Mouse (Mus musculus) forebrain, embryonic 16.5 days (tissue): ENCODE data around the gene Caskin2. TPM values are rescaled to one million over a fixed set of nuclear protein-coding genes. Genes with fewer than 3 reads are reported as not detected.

Experiments
- ATAC-seq: fragments of 200-750 bp; cut with Nextera tagmentation; 2 replicates; pipeline ENCODE4 v1.8.0; 2017; ENCODE audit warnings: mild to moderate bottlenecking, moderate library complexity
- H3K27ac ChIP-seq: fragments of 300-500 bp; sonication (generic); 2 replicates; pipeline ENCODE4 v1.5.1; 2014; ENCODE audit warnings: low read length, control low read depth
- H3K27me3 ChIP-seq: fragments of 300-500 bp; sonication (generic); replicated peaks from 2 replicates; pipeline ENCODE4 v1.6.1; 2014; ENCODE audit warnings: low read length; ENCODE audit not compliant: control insufficient read depth, insufficient read depth
- H3K36me3 ChIP-seq: fragments of 300-500 bp; sonication (generic); 2 replicates; pipeline ENCODE4 v1.6.1; 2014; ENCODE audit not compliant: control insufficient read depth, insufficient read depth
- H3K4me1 ChIP-seq: fragments of 300-500 bp; sonication (generic); replicated peaks from 2 replicates; pipeline ENCODE4 v1.6.1; 2014; ENCODE audit warnings: low read length; ENCODE audit not compliant: control insufficient read depth, insufficient read depth
- H3K4me2 ChIP-seq: fragments of 300-500 bp; sonication (generic); 2 replicates; pipeline ENCODE4 v1.6.1; 2014; ENCODE audit warnings: mild to moderate bottlenecking, low read length, control low read depth
- H3K4me3 ChIP-seq: fragments of 300-500 bp; sonication (generic); replicated peaks from 2 replicates; pipeline ENCODE4 v1.5.1; 2014; ENCODE audit warnings: mild to moderate bottlenecking, low read length, control low read depth
- H3K9ac ChIP-seq: fragments of 300-500 bp; sonication (generic); replicated peaks from 2 replicates; pipeline ENCODE4 v1.6.1; 2014; ENCODE audit warnings: low read depth, low read length, control low read depth
- H3K9me3 ChIP-seq: fragments of 300-500 bp; sonication (generic); 2 replicates; pipeline ENCODE4 v1.6.1; 2016; ENCODE audit warnings: low read length; ENCODE audit not compliant: control insufficient read depth
- WGBS: fragments of 180-500 bp; shearing (Covaris S2); extraction: QIAGEN DNeasy Blood & Tissue Kit; methylation state at CpG from one replicate; pipeline ENCODE4 v1.1.7; 2014; 5-methylcytosine and 5-hydroxymethylcytosine counted together
- polyA plus RNA-seq: library from polyadenylated mRNA; unstranded; fragments of >200 nt; fragmentation: Nextera tagmentation; extraction: Ambion mirVana; gene quantifications from 2 replicates; pipeline ENCODE4 v1.2.1, GENCODE M21; 2015

Gene Caskin2
- polyA plus RNA-seq, 1 experiment from 2014 or later, result 11.2 TPM

- Histone ChIP-seq H3K27ac (no peak overlapping the region), H3K9ac (no peak overlapping the region), H3K4me3 (no peak overlapping the region), H3K4me2 (no peak overlapping the region), H3K27me3 (no peaks in the 10 kb centered on the region), H3K36me3 (no peaks in the 10 kb centered on the region), H3K4me1 (no peaks in the 10 kb centered on the region), H3K9me3 (no peaks in the 10 kb centered on the region)
- no peak for ATAC-seq
- WGBS, result 83% methylated on average over 11 of the region's 14 CpGs
Observed at GRCm38 (mm10) chr11:115843141-115843890, 29.9 kb upstream of the Caskin2 start.

- Histone ChIP-seq H3K4me1 (no peaks in the 10 kb centered on the region), H3K36me3 (no peaks in the 10 kb centered on the region), H3K4me2 (no peak overlapping the region), H3K9ac (no peak overlapping the region), H3K4me3 (no peak overlapping the region), H3K27me3 (no peaks in the 10 kb centered on the region), H3K9me3 (no peaks in the 10 kb centered on the region), H3K27ac (no peak overlapping the region)
- WGBS, result 29% methylated on average over 6 of the region's 6 CpGs
- ATAC-seq, result no peak
Observed at GRCm38 (mm10) chr11:115841961-115842550, 28.6 kb upstream of the Caskin2 start.

GRCm38 (mm10) chr11:115841044-115841443 is 27.6 kb upstream of the Caskin2 start:
- H3K27me3 ChIP-seq, result no peaks in the 10 kb centered on the region
- H3K4me3 ChIP-seq, result no peak overlapping the region
- no peaks in the 10 kb centered on the region for H3K4me1 ChIP-seq
- no peaks in the 10 kb centered on the region for H3K9me3 ChIP-seq
- H3K4me2 ChIP-seq, result no peak overlapping the region
- H3K9ac ChIP-seq, result no peak overlapping the region
- H3K36me3 ChIP-seq, result no peaks in the 10 kb centered on the region
- WGBS, result 85% methylated on average over 6 of the region's 6 CpGs
- H3K27ac ChIP-seq, result no peak overlapping the region
- ATAC-seq, result no peak

GRCm38 (mm10) chr11:115839732-115840131 is 26.3 kb upstream of the Caskin2 start:
- ATAC-seq, result no peak
- no peak overlapping the region for H3K4me3 ChIP-seq
- no peak overlapping the region for H3K9ac ChIP-seq
- no peak overlapping the region for H3K4me2 ChIP-seq
- 58% methylated on average over 3 of the region's 3 CpGs for WGBS
- H3K27me3 ChIP-seq, result no peaks in the 10 kb centered on the region
- H3K27ac ChIP-seq, result no peak overlapping the region
- no peaks in the 10 kb centered on the region for H3K9me3 ChIP-seq
- no peaks in the 10 kb centered on the region for H3K4me1 ChIP-seq
- no peaks in the 10 kb centered on the region for H3K36me3 ChIP-seq

- no peak overlapping the region for H3K4me3 ChIP-seq
- no peak overlapping the region for H3K27ac ChIP-seq
- WGBS, result 49% methylated on average over 4 of the region's 4 CpGs
- no peaks in the 10 kb centered on the region for H3K27me3 ChIP-seq
- H3K4me2 ChIP-seq, result no peak overlapping the region
- no peak overlapping the region for H3K9ac ChIP-seq
- ATAC-seq, result no peak
- no peaks in the 10 kb centered on the region for H3K9me3 ChIP-seq
- no peaks in the 10 kb centered on the region for H3K36me3 ChIP-seq
- no peaks in the 10 kb centered on the region for H3K4me1 ChIP-seq
Observed at GRCm38 (mm10) chr11:115838895-115839311, 25.5 kb upstream of the Caskin2 start.

- WGBS, result 93% methylated on average over 22 of the region's 22 CpGs
- no peak overlapping the region for H3K4me3 ChIP-seq
Observed at GRCm38 (mm10) chr11:115837606-115838345, 24.3 kb upstream of the Caskin2 start.

GRCm38 (mm10) chr11:115836656-115837395 is 23.4 kb upstream of the Caskin2 start:
- Histone ChIP-seq H3K9ac (no peak overlapping the region), H3K27ac (no peak overlapping the region), H3K27me3 (no peaks in the 10 kb centered on the region), H3K4me3 (no peak overlapping the region), H3K4me1 (no peaks in the 10 kb centered on the region), H3K36me3 (no peaks in the 10 kb centered on the region), H3K9me3 (no peaks in the 10 kb centered on the region), H3K4me2 (no peak overlapping the region)
- 33% methylated on average over 11 of the region's 11 CpGs for WGBS
- no peak for ATAC-seq

More at GRCm38 (mm10) chr11:115837606-115838345, 24.3 kb upstream of the Caskin2 start:
- no peaks in the 10 kb centered on the region for H3K36me3 ChIP-seq
- ATAC-seq, result no peak
- no peaks in the 10 kb centered on the region for H3K27me3 ChIP-seq
- H3K9ac ChIP-seq, result no peak overlapping the region
- no peaks in the 10 kb centered on the region for H3K4me1 ChIP-seq
- no peaks in the 10 kb centered on the region for H3K9me3 ChIP-seq
- H3K27ac ChIP-seq, result no peak overlapping the region
- H3K4me2 ChIP-seq, result no peak overlapping the region

- Histone ChIP-seq H3K4me3 (no peak overlapping the region), H3K36me3 (no peaks in the 10 kb centered on the region), H3K27ac (no peak overlapping the region), H3K9ac (no peak overlapping the region), H3K4me2 (no peak overlapping the region), H3K27me3 (peaks cover 11% of the 10 kb centered on the region), H3K4me1 (no peaks in the 10 kb centered on the region), H3K9me3 (no peaks in the 10 kb centered on the region)
- WGBS, result 44% methylated on average over 6 of the region's 6 CpGs
- ATAC-seq, result no peak
Observed at GRCm38 (mm10) chr11:115834033-115834432, 20.6 kb upstream of the Caskin2 start.

- H3K9ac ChIP-seq, result no peak overlapping the region
- no peaks in the 10 kb centered on the region for H3K4me1 ChIP-seq
- ATAC-seq, result no peak
- H3K9me3 ChIP-seq, result no peaks in the 10 kb centered on the region
- H3K27me3 ChIP-seq, result peaks cover 11% of the 10 kb centered on the region
- H3K4me3 ChIP-seq, result no peak overlapping the region
- 23% methylated on average over 8 of the region's 8 CpGs for WGBS
- no peaks in the 10 kb centered on the region for H3K36me3 ChIP-seq
- H3K4me2 ChIP-seq, result no peak overlapping the region
- no peak overlapping the region for H3K27ac ChIP-seq
Observed at GRCm38 (mm10) chr11:115833021-115833513, 19.6 kb upstream of the Caskin2 start.
